24 mouse cellular contexts compared by ENCODE assay signal in genomic region chr4:121194736-121195135, GRCm38 (mm10).
"Had no signal": no experiment of that assay in that cellular context is flagged by ENCODE, and none has a peak within 500 bp of the region (broad histone marks: within the 10 kb centered on the region; RNA-seq: fewer than 3 reads in every experiment).

No protein-coding gene starts in this region.

- H3K27me3 ChIP-seq: heart, embryonic 12.5 days; hindbrain, embryonic 13.5 days; hindbrain, embryonic 15.5 days; limb, embryonic 12.5 days had no signal

- H3K9ac ChIP-seq: heart, embryonic 12.5 days; hindbrain, embryonic 13.5 days; hindbrain, embryonic 15.5 days; limb, embryonic 12.5 days had no signal

- H3K4me1 ChIP-seq: heart, embryonic 10.5 days; hindbrain, embryonic 10.5 days; hindbrain, embryonic 13.5 days; hindbrain, embryonic 15.5 days; limb, embryonic 10.5 days; limb, embryonic 12.5 days had no signal

- H3K27ac ChIP-seq: gastrocnemius, adult 2 months; heart, embryonic 10.5 days; hindbrain, embryonic 10.5 days; hindbrain, embryonic 13.5 days; hindbrain, embryonic 15.5 days; layer of hippocampus, adult 2 months; left cerebral cortex, adult 2 months; limb, embryonic 10.5 days; limb, embryonic 12.5 days had no signal

- H3K9me3 ChIP-seq: heart, embryonic 10.5 days; heart, embryonic 12.5 days; hindbrain, embryonic 10.5 days; hindbrain, embryonic 13.5 days; hindbrain, embryonic 15.5 days; limb, embryonic 10.5 days; limb, embryonic 12.5 days had no signal

- H3K4me2 ChIP-seq: heart, embryonic 12.5 days; hindbrain, embryonic 13.5 days; hindbrain, embryonic 15.5 days; limb, embryonic 12.5 days; liver, embryonic 11.5 days had no signal

- H3K36me3 ChIP-seq: hindbrain, embryonic 15.5 days had no signal

- H3K4me3 ChIP-seq: gastrocnemius, adult 2 months; heart, embryonic 10.5 days; heart, embryonic 12.5 days; hindbrain, embryonic 10.5 days; hindbrain, embryonic 13.5 days; hindbrain, embryonic 15.5 days; layer of hippocampus, adult 2 months; left cerebral cortex, adult 2 months; limb, embryonic 10.5 days; limb, embryonic 12.5 days had no signal

- DNase-seq: gastrocnemius, adult 2 months; gastrocnemius, postnatal 10 days; gastrocnemius, postnatal 25 days; heart, adult 18-20 months; heart, postnatal 10 days; heart, postnatal 4 days; kidney, adult 11 months; kidney, adult 2 months; kidney, adult 9 months; kidney, postnatal 10 days; kidney, postnatal 25 days; kidney, postnatal 4 days; liver had no signal

- ATAC-seq: intestine, embryonic 16.5 days had no signal
